Mouse (Mus musculus) megakaryocyte-erythroid progenitor cell, adult 5-6 weeks (primary cell): Measurements from ENCODE around the gene Gtpbp6. TPM values are rescaled to one million over a fixed set of nuclear protein-coding genes. Genes with fewer than 3 reads are reported as not detected.
"Not testable (repeated sequence)": the region's sequence is repeated elsewhere in the genome, so short reads cannot be mapped to it uniquely, and the experiment has no call there.

Experiments used
- ATAC-seq: replicated peaks from 2 replicates; pipeline ENCODE4 v1.8.0; 2016; ENCODE audit warnings: mild to moderate bottlenecking, inconsistent platforms; ENCODE audit not compliant: severe bottlenecking, poor library complexity, low FRiP score, low TSS enrichment
- total RNA-seq, 2 experiments: library from RNA; stranded (forward) in 1 of 2; stranded (reverse) in 1 of 2; fragments of 200-1000, 215-1000 nt in 1 of 2; fragments of >200 nt in 1 of 2; fragmentation: Nextera tagmentation in 1 of 2; gene quantifications; 2 replicates each; pipeline ENCODE4 v1.2.3; 2014 to 2017

Gtpbp6 gene
- total RNA-seq (2014; fragmentation: Nextera tagmentation) (27.2 and 35.0 TPM in 2 replicates), total RNA-seq (2017) (14.5 and 32.6 TPM in 2 replicates)

DNA sequence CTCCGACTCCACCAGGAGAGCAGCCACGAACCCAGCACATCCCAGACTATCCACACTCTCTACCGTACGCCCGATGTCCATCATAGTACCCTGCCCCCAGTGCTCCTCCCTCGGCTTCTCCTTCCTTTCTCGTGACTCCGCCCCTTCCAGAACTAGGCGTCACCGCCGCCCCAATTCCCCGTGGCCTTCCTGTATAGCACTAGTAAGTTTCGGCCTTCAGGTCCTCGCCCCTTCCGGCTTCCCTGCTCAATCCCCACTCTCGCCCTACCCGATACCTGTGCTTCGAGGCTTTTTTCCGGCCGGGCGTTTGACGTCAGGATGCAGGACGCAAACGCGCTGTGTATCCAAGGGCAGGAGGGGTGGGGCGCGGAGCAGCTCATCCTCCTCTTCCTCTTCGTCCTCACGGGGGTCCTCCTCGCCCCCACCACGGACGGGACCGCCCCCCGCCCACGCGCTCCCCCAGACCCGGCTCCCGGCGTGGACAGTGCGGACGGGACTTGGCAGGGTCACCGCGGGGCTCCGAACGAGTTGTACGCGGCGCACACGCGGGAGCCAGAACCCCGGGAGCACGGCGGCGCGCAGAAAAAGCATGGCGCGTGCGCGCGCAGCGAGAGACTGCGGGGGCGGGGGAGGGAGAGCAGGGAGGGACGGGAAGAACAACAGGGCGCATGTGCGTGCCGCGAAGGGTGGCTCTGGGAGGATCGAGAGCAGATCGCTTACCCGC, at the start of gene Gtpbp6:
TSS of gene Gtpbp6 (minus strand) at position 617 of the 724 bp plus-strand sequence.
- peak; percentile 73 for ATAC-seq

DNA sequence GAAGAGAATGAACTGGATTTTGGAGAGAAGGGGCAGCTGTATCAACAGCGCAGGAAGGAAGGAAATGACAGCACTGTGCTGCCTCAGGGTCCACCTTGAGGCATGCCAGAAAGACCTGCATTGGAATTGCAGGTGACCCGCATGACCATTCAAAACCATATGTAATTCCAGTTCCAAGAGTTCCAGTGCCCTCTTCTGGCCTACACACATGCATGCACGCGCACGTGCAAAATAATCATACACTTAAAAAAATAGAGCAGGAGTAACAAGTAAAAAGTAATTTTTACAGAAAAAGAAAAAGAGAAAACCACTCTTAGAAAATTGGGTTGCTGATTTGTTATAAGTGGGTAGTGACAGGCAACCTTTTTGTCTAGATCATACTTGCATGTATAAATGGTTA, 35.0 kb upstream of the Gtpbp6 start:
- ATAC-seq: no peak

DNA sequence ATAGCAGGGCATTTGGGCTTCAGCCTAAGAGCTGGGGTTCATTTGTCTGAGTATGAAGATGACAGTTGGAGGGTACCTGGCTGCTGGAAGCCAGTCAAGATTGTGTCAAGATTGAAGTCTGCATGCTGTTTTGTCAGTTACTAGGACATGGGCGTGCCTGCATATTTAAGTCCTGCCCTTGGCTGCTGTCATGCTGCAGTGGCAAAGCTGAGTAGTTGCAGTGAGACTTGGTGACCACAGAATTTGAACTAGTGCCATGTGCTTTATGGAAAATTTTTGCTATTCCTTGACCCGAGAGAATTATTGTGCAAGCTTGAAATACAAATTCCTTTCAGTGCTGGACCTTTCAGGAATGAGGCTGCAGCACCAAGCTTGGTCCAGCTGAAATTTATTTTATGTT, 34.3 kb upstream of the Gtpbp6 start:
- ATAC-seq: peak; percentile 72

DNA sequence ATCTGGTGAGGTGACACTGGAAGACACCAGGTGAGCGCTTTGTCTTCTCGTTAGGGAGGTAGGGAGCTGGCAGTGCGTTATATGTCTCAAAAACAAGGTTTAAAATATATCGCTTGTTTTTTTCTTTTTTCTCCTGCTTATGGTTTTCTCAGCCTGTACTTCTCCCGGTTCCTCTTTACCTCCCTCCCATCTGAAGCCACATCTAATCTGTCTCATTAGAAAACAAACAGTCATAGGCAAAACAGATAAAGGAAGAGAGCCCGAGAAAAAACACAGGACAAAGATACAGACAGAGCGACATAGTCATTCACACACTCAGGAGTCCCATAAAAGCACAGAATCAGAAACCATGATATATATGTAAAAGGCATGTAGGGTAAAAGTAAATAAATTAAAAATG, 32.4 kb upstream of the Gtpbp6 start:
- no peak for ATAC-seq

DNA sequence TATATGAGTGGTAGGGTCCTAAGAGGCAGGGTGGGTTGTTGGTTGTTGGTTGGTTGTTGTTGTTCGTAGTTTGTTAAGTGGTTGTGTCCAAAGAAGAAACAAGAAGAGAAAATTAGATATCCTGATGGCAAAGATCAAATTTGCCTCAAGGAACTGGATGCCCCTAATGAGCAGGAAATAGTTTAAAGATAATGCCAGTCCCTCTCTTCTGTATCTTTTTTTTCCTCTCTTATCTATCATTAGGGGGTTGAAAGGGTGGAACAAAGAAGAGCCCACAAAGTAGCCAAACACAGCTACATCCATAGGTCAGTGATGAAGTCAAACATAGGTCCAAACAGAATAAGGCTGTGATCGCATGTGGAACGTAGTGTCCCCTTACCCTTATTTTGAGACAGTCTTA, 31.3 kb upstream of the Gtpbp6 start:
- no peak for ATAC-seq

DNA sequence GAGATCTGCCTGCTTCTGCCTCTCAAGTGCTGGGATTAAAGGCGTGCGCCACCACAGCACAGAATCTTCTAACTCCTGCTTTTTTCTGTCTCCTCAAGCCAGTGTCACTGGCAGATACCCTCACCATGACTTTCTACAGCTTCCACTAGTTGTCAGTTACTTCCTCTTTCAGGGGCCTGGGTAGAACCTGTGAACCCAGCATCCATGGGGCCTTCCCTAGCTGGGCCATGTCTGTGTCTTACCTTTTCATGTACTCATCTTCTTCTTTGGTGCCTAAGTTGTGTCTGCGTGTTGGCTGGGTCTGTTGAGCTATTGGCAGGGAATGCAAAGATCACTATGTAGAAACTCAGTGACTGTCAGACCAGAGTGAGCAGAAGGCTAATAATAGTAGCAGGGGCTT, 29.8 kb upstream of the Gtpbp6 start:
- no peak for ATAC-seq

DNA sequence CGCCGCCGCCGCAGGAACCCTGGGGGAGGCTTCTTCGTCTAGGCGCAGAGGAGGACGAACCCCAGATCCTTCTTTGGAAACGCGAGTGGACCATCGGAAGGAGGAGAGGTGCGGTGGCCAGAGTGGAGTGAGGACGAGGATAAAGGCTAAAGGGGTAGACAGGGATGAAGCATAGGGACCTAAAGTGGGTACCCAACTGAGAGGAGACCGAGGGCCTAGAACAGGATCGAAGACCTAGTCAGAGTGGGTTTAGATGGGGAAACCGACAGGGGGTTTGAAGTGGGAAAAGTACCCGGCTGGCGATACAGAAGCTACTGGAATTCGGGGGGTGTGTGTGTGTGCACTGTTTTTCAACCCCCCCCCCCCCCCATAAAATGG, 28.1 kb upstream of the Gtpbp6 start:
- ATAC-seq: peak; percentile 7

DNA sequence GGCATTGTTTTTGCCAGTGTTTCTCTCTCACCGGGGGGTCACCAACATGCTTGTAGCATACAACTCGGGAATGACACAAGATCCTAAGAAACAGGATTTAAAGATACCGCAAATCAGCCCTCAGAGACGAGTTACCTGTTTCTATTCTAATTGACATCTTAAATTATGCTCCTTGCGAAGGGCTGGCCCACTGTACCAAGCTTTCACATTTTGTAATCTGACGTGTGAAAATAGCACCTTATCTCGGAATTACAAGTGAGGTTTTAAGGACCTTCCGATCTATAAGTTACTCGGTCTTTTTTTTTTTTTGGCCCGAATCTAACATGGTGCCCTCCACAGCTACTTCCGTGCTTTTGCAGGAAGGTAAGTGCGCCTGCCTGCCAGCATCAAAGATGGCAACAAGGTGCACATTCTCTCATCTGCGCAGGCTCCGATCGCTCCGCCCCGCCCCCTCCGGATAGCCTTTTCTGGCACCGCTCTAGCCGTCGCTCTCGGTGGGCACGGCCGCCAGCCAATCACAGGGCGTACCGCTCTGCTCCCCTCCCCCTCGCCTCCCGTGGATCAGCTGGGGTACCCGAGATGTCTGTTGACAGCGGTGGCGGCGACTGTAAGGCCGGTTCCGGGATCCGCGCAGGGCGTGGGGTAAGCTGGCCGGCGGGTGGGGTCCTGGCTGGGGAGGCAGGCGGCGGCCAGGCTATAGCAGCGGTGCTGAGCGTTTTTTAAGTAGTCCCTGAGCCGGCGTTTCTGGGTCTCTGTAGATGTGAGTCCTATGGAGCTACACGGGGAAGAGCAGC, 27.5 kb upstream of the Gtpbp6 start, which contains the start of gene Chfr:
TSS of gene Chfr (plus strand) at position 550 of the 794 bp plus-strand sequence.
- peak; percentile 99 for ATAC-seq

DNA sequence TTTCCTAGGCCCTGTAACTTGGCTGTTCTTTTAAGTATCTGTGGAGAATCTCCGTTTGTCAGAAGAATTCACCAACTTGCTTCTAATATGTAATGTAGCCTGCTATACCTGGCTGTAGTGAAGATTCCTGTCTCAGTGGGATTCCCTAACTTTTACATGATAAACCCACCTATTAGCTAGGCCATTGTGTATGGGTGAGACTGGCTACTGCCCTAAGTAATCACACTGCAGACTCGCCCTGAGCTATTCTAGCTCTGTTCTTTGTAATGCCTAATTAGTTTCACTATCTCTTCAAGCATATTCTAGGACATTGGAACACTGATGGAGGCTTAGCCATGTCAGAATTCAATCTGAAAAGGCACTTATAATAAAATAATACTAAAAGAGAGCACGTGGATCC, 14.4 kb upstream of the Gtpbp6 start:
- not testable (repeated sequence) for ATAC-seq

DNA sequence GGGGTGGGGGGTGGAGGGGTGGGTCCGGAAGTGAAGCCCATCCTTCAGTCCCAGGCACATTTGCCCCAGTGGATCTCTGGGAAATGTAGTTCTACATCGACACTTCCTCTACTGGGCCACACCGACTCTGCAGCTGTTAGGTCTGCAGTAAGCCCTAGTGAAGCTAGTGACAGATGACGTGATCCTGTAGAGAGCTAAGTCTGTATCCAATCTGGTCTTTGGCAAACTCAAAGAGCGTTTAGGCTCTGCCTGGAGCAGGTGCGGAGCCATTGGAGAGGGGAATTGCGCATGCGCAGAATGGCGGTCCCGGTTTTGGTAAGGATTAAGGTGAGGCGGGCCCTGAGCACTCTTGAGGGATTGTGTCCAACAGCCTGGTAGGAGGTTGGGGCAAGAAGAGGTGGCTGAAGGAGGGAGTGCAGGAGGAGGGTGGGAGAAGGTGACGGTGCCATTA, 2.0 kb upstream of the Gtpbp6 start, which contains the start of gene Zfp605:
TSS of gene Zfp605 (plus strand) at position 102 of the 451 bp plus-strand sequence.
- peak; percentile 61 for ATAC-seq

DNA sequence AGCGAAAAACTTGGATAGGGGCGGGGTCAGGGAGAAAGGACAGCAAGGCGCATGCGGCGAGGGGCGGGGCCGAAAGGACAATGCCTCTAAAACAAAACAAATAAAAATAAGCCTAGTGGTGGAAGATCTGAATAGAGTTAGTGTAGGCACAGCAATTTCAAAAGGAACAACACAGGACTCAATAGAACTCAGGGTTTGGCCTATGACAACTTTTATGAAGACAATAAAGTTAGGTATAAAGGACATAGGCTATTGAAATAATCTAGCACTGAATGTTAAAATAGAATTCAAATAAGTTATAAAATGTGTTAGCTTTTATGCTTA, 270 bp upstream of the Gtpbp6 start:
- no peak for ATAC-seq

DNA sequence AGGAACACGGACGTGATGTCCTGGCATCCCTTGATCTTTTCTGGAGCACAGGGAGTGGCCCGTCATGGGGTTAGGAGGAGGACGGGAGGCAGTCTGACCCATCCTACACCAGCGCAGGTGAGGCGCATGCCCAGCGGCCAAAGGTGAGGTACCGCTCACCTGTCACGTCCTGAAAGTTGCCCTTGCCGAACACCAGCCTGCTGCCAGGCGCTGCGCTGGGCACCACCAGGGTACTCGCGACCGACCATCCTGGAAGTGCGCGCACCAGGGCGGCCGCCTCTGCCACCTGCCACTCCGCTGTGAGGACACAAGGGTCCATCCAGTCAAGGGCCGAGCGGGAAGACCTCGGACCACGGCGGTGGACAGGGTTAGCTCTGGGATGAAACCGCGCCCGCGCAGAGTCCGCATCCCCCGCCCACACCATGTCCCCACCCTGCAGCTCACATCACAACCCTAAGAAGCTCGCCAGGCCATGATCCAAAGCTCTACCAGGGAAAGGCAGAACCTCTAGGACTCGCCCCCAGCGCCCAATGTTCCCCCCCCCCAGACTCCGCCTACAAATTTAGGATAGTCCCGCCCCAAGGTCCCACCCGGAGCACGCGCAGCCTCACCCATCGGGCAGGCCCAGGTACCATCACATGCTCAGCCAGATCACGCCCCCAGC, 964 bp downstream of the Gtpbp6 start:
- ATAC-seq: no peak

DNA sequence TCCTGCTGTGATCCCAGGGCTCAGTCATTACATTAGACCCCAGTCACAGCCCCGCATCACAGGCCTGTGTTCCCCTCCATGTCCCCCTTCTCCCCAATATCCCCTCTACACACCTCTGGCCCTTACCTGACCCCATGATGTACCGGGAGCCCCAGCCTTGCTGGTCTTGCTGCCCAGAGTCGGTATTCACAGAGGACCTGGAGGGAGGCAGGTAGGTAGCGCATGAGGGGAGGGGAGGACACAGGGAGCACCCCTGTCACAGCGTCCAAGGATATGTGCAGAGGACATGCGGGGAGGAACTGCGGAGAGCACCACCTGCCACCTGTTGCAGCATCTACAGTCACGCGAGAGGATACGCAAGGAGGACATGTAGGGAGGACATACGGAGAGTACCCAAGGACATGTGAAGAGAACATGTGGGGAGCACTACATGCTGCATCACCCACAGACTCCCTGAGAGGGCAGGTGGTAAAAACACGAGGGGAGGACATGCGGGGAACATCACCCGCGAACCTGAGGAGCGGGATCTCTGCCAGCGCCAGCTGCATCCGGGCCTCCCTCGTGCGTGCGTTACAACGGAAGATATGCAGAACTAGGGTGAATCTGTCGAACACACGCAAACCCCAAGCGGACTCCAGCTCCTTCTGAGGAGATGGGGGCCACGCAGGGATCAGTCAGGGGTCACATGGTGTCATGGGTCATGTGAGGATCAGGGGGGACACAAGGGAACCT, 1.7 kb downstream of the Gtpbp6 start:
- no peak for ATAC-seq

DNA sequence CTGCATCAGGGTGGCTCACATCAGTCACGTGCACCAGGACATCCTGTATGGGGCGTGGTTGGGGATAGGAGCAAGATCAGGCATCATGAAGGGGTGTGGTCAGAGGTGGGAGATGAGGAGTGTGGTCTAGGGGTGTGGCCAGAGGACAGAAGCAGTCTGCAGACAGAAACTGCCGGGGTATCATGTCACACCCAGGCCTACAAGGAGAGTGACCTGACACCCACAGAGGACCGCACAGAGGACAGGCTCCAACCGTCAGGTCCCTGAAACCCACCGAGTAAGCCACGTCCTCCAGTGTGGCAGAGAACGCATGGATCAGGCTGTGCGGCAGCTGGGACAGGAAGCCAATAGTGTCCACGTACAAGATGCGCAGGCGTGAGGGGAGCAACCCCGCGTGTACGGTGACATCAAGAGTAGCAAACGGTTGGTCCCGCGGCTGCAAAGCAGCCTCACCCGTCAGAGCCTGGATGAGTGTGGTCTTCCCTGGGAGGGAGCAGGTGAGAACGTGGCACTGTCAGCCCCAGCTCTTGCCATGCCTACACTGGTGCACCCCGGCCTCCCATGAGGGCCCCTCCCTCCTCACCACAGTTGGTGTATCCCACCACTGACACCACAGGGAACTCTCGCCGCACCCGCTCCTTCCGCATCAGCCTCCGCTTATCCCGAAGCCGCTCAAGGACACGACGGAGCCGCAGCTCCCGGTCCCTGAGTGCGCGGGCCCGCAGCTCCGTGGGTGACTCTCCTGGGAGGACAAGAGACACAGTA, 3.2 kb downstream of the Gtpbp6 start:
- ATAC-seq: no peak

DNA sequence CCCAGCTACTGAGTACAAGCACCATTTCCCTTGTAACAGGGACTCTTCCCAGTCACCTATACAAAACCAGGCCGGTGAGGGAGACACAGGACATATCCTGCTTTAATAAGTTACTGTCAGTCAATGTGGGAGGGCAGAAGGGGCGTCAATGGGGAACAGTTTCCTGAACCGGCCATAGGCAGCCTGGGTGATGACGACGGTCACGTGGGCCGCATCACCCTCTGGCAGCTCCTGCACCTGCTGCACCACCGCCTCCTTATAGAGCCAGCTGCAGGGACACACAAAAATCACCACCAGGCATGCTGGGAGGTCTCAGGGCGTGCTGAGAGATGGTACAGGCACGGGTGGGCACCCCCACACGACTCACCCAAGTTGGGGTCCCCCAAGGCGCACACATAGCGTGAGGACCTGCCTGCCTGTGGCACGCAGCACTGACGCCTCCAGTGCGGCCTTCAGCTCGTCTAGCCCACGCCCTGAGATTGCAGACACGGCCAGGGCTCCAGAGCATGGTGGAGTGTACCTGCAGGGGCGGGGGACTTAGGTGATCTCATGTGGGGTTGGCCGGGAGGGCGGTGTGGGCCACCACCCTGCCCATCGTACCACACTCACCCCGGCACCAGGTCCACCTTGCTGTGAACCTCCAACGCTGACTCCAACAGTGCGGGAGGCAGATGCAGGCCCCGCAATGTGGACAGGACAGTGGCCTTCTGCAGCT, 3.9 kb downstream of the Gtpbp6 start:
- ATAC-seq: no peak

DNA sequence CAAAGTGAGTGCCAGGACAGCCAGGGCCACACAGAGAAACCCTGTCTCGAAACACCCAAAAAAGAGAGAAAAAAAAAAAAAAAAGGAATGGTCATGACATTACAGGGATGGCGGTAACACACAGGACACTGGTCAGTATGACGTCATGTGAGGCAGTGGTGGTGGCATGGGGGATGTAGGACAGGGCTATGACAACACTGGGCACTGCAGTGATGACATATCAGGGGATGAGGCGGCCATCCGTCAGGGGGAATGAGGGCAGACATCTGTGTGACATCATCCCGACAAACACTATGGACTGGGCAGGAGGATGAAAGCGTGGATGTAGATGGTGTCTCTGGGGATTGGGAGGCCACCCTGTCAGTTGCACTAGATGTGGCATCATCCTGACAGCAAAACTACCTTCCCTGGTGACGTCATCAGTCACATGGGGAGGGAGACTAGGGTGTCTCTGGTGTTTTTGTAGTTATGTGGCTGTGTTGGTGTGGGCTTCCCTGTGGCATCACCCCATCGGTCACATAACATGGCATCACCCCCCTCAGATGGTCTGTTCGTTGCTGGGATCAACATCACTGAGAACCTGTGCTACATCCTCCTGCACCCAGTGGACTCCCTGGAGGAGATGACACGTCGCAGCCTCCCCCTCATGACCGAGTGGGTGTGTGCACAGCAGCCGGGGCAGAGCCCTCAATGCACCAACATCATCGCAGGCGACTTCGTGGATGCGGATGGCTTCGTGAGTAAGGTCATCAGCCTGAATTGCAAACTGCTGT, 5.0 kb downstream of the Gtpbp6 start:
- ATAC-seq: no peak

DNA sequence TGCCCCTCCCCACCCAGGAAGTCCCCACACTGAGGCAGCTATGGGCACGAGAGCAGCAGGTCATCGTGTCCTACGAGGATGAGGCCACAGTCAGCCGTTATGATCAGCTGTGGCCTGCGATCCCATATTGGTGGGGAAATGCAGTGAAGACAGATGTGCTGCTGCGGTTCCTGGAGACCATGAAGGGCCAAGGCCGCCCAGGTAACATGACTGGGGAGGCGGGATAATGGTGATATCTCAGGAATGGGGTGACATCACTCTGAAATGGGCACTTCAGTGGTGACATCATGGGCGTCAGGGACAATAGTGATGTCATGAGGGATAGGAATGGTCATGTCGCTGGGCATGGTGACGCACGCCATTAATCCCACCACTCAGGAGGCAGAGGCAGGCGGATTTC, 5.6 kb downstream of the Gtpbp6 start:
- ATAC-seq: no peak
